Mouse (Mus musculus) WW6 (cell line): ENCODE measurements around the gene Crim1.

ENCODE experiments used
- DNase-seq: peaks from one replicate; pipeline ENCODE4 v3.0.0-alpha.2; 2013; ENCODE audit warnings: low read depth, low spot score

Crim1 gene

DNA sequence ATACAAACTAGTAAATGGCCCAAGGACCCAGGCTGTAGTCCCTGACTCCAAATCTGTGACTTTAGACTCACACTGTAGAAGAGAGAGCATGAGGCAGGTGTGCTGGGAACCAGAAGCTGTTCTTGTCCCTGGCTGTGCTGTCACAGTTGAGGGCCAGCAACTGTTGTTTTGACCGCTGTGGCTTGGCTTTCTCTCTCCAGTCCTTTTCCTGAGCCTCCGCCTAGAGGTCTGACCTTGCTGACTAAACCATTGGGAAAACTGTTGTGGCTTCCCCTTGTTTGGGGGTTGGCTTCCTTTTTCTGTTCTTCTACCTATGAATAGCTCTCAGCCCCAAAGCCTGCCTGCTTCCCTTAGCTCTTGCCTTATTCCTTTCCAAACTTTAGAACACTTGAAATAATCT lies 126.3 kb downstream of the Crim1 start:
- DNase-seq: no peak

DNA sequence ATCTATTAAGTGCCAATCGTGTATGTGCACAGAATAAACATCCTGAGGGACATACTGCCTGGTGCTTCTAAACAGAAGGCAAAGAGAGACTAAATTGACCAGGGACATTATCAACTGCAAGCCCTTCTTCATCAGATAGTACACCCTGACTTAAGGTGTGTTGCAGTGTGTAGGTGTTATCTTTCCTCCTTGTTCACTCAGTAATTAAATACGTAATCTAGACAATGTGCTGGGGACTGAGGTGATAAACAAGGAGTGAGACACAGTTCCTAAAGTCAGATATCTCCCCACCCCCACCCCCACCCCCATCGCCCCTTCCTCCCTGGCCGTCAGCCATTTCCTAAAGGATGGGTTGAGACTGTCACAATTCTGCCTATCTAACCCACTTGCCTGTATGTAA lies 127.1 kb downstream of the Crim1 start:
- DNase-seq: no peak

DNA sequence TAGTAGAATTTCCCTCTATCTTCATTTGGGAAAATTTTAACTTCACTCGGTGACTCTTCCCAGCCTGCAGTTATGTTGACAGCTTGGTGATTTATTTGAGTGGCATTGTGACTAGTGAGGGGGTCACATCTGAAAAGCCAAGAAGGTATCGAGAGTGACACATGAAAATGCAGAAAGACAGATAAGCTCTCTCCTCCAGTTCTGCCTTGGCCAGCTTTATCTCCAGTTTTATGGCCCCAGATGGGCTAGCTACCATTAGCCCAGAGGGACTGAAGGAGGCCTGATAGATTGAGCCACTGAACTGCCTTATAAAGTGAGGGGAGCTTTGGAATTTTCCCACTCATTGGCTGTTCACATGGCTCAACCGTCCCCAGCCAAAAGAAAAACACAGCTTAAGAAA lies 128.2 kb downstream of the Crim1 start:
- DNase-seq: no peak

DNA sequence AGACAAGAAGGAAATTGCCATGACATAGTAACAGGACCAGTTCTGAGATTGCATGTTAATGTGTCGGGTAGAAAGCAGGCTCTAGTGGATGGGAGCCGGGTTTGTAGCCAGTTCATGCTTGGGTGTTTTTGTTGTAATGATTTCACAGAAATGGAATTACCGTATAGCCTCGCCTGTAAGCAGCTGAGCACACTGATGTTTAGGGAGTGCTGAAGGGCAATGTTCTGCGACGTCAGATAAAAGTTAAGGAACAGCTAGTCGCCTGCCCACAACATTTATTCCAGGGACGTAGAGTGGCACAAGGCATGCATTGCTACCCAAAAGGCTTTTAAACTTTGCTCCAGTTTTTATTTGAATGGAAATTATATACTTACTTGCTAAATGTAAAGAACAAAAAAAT lies 131.4 kb downstream of the Crim1 start:
- no peak for DNase-seq

DNA sequence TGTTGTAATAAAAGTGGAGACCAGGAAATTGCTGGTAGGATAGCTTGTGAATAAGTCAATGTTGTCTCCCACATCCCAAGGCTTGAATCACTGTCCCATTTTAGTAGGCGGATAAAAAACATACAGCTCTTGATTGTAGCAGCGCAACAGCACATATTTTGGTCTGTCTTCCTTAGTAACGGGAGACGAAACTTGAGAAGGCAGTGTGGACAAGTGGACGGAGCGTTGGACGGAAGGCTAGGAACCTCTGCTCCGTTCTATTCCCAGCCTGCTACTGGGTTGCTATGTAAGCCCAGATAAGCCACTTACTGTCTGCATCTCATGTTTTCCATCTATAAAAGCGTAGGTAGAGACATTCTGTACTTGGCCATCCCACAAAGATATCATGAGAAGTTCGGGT lies 133.2 kb downstream of the Crim1 start:
- no peak for DNase-seq

DNA sequence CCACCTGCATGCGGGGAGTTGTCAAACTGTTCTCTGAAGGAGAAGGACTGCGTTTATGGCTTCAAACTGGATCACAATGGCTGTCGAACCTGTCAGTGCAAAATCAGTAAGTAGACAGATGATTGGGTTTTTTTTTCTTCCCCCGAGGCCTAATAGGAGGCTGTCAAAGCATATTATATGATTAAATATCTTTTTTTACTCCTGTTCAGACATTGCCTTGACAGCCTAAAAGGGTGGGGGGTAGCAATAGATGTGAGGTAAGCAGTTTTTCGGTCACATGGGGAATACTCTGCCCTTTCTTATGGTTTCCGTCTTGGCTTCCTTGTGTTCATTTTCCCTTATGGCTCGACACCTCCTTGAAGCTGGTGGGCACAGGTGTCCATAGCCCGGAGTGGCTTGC lies 135.2 kb downstream of the Crim1 start:
- no peak for DNase-seq

DNA sequence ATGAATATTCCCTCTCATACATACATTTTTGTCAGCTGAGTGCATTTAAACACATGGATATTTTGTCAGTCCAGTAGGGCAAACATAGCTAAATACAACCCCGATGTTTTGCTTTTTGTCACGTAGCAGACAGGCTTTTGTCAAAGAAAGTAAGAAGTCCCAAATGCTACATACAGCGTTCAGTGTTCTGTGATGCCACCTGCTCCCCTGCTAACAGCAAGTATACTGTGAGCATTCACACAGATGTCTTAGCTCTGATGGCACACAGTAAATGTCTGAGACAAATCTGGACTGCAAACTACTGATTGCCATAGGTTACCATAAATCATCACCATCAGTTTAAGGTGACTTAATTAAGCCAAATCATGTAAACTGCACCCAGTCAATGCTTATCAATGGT lies 143.6 kb downstream of the Crim1 start:
- DNase-seq: no peak

DNA sequence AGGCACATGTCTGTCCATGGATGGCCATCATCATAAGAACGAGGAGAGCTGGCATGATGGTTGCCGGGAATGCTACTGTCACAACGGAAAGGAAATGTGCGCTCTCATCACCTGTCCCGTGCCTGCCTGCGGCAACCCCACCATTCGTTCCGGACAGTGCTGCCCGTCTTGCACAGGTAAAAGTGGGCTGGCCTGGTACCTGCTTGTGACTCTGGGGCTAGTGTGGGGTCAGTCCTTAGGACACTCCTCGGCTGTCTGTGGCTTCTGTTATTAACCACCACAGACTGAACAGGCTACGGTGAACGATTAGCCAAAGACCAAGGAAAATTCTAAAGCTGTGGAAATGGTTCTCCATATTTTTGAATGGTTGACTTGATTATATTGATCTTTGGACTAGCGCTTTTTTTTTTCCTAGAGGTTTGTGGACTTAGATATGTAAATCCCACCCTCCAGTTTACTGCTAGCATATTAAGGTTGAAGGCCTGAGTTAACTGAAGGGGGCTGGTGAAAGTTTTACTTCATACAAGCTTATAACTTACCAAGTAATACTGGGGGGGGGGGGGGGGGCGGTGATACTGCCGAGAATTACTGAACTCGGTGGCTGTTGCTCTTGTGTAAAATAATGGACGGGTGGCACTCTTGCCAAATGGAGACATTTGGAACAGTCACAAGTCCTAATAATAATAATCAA lies 147.2 kb downstream of the Crim1 start:
- DNase-seq: no peak

DNA sequence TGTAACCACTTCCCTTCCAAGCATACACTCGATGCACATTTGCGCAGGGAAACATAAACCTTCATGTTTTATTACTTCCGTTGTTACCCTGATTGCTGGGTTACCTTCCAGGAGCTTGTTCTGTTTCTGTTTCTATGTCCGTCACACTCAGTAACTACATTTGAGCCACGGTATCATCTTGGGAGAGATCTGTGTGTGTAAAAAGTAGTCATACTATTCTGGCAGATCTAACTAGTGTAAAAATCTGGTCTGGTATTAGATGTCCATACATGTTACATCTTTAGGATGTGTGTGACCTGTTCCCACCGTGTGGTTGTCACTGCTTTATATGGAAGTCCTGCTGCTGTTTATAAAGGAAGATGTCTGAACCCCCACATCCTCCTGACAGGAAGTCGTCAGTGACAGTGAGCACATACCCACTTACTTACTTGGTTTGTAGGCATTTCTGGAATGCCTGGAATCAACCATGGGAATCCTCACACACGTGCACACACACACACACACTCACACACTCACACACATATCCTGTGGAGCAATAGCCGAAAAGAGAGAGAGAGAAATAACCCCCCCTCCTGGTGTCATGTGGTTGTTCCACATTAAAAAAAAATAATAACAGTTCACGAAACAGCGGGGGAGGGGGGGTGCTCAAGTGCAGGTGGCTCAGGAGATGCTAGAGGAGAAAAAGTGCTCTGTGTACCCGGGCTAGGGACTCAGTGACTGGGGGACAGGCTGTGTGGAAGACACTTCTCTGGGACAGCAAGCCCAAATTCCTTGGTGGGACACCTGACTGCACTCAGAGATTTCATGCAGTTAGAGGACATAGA lies 151.8 kb downstream of the Crim1 start:
- DNase-seq: no peak

DNA sequence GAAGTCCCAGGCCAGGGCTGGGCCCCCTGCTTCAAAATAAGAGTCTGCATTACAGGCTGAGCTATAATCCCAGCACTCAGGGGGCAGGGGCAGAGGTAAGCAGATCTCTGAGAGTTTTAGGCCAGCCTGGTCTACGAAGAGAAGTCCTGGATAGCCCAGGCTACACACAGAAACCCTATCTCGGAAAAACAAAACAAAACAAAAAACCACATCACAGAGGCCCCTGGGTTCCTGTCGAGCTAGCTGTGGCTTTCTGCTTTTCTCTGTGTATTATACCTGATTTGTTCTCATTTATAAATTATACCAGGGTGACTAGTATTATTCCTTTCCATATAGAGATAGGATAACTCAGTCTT lies 152.4 kb downstream of the Crim1 start:
- no peak for DNase-seq

DNA sequence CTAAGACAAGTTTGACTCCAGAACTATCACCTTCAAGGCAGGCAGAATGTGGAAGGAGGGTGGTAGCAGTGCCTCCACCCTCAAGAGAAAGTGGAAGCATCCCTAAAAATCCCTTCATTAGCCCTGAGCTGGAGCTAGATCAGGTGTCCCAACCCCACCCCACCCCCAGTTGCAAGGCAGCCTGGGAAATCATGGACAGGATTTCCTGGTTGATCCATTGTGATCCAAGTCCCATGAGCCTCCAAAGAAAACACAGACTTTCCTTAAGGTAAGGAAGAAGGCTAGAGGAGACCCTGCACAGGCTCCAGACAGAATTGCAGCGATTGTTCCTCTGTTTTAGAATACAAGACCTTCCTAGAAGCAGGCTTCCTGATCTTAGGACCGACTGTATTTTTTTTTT lies 154.4 kb downstream of the Crim1 start:
- no peak for DNase-seq

DNA sequence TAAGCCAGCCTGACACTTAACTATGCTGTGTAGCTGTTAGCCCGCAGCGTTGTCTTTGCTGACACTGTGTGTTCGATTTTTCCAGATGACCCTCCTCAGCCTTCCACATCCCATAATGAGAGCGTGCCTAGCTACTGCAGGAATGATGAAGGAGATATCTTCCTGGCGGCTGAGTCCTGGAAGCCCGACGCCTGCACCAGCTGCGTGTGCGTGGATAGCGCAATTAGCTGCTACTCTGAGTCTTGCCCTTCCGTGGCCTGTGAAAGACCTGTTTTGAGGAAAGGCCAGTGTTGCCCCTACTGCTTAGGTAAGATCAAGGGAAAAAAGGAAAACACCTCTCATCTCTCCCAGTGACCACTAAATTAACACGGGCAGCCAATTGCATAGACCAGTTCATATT lies 154.8 kb downstream of the Crim1 start:
- DNase-seq: no peak

DNA sequence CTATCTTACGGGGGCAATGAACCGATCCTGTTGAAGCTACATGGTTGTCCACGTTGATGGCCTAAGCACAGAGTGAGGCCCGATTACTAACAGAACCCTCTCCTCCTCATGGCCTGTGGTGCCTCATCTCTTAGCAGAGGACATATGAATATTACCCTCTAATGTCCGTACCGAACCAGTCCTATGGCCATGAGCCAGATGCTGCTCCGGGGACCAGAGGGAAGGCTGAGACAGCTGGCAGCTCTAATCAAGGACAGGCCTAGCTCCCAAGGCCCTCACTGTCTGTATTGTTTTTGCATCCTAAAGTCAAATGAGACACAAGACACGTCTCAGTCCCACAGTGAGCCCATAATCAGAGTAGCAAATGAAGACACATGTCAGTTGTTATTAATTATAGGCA lies 155.6 kb downstream of the Crim1 start:
- no peak for DNase-seq

DNA sequence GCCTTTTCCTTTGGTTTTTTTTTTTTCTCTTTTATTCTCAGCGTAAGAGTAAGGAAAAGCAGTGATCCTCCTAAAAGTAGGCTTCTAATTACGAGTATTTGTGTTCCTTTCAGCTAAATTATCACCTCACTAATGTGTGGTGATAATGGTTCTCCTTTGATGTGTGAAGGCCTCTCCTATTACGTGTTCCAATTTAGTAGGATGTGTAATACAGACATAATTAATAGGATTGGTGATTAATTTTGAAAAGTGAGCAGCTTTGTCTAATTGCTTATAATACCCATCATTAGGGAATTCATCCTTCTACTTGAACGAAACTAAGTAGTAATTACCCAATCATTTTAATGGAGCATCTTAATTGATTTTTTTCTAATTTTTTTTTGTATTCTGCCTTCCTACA lies 157.7 kb downstream of the Crim1 start:
- no peak for DNase-seq

DNA sequence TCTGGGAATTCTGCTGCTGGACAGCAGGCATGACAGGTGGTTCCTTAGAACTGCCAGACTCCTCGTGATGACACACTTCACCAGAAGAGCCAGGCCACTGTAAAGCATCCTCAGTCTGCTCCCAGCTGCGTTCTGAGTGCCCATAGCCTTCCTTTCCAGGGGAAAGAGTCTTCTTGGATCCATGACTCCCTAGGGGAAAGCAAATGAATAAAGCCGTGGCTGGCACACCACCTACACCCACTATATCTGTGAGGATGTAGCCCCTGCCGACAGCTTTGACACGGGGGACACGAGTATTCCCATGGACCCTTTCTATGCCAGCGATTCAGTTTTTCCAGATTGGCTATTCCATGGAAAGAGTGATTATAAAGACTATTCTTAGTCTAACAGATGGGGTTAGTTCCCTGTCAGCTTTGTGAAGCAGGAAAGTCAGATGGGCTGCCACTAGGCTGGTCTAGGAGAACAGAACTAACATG lies 158.2 kb downstream of the Crim1 start:
- no peak for DNase-seq

DNA sequence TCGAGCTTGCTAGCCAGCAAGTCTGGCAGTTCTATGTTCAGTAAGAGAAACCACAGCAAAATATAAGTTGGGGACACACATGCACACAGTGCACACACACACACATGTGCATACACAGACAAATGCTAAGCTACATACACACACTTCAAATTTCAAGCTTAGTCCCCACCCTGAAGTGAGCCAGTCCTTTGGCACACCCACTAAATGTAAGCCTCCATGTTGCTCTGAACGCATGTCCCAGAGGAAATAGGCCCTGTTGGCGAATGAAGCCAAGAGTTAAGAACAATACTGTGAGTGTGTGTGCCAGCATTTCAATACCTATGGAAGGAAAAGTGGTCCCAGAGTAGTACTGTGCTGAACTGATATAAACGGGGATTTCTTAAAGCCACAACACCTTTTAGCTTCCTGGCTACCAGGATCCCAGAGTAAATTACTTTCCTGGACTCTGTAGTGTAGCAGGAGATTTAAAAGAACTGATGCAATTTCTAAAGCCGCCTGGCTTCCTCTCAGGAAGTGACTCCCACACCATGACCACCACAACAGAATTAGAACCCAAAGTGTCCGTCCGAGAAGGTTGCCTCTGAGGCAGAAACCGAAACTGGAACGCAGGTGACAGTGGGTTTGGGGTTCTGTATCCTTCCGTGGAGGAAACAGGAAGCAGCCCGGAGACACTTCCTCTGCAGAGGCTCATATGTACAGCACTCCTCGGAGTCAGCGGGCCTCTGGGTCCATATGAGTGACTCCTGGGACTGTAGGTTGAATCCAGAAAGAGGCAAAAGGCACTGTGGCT lies 162.1 kb downstream of the Crim1 start:
- no peak for DNase-seq

DNA sequence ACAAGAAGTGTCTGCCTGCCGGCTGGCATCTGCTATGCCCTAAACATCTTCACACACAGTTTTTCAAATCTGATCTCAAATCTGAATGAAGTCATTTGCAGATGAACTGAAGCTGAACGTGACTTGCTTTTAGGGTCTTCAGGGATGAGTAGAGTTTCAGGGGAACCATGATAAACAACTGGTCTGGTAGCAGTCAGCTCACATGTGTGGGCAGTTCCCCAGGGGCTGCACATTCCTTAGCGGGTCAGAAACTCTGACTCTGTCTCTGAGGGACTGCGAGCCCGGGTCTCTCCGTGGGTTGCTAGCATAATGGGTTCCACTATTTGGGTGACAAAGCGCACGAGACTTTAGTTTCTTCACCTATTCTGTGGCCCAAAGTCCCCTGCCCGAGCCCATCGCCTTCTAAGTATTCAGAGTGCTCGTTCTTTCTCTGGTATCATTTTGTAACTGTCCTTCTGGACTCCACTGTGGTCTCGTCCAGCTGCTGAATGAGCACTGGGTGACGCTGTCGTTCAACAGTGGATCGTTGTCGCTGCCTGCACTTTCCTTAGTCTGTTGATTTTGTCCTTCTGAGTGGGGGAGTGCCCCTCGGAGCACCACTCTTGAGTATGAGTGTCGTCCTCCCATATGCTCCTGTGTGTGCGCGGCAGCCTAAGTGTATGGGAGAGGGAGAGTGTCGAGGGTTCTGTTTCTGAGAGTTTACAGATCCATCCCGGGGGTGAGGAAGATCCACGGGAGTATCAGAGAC lies 164.7 kb downstream of the Crim1 start:
- DNase-seq: no peak

DNA sequence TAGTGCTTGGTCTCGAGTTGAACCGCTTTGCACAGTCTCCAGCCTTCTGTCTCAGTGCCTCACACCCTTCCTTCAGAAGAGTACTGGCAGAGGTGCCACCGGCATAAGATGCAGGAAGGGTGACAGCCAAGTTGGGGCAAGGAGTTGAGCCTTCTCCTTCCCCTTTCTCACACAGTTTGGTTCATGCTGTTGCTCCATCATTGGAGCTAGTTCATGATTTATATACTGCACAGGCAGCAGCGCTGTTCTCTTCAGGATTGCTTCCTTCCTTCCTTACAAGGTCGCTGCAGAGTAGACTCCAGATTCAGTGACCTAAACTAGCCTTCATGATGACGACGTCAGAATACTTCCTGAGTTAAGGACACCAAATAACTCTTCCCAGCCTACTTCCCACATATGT lies 166.0 kb downstream of the Crim1 start:
- no peak for DNase-seq

DNA sequence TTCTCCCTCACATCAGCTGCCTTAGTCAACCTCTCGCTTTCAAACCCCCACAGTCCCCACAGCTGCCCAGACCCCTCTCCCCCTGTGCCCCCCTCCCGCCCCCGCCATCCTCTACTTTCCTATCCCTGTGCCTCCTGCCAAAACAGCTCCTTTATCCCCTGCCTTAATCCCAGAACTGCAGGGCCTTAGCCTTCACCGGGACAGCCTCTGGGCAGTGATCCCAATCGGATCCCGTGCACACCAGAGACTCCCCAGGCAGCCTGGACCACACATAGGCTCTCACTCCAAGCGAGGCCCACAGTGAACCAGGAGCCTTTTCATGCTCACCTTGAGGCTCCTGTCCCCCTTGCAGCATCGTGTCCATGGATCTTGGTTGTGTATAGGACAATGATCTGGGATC lies 168.4 kb downstream of the Crim1 start:
- DNase-seq: no peak

DNA sequence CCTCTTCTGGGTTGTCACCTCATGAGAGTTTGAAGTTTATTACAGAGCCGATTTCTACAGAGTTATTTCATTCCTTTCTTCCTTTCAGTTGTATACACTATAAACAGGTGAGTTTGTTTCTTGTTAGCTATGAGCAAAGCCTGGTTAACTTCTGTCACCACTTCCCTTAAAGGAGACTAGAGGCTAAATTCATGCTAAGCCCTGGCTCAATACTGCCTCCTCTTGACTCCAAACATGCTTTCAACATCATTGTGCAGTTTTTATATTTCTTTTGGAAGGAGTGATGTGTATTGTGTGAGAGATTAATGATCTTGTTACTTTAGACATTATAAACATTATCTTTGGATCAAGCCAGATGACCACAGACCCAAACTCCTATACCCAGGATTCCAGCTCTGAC lies 170.4 kb downstream of the Crim1 start:
- no peak for DNase-seq

DNA sequence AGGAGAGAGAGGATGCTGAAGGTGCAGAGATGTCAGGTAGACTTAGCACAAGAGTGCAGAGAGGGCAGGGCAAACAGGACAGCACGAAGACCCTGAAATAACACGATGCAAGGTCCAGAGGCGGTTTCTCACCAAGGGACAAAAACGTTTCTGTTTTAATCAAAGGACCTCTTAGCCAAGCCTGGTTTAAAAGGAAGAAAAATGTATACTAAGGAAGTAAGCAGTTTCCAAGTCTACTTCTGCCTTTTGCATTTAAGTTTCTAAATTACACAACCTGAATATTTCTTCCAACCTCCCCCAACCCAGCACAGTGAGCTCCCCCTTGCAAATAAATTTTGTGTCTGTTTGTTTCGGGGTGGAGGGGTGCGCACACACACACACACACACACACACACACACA lies 173.1 kb downstream of the Crim1 start:
- DNase-seq: no peak

DNA sequence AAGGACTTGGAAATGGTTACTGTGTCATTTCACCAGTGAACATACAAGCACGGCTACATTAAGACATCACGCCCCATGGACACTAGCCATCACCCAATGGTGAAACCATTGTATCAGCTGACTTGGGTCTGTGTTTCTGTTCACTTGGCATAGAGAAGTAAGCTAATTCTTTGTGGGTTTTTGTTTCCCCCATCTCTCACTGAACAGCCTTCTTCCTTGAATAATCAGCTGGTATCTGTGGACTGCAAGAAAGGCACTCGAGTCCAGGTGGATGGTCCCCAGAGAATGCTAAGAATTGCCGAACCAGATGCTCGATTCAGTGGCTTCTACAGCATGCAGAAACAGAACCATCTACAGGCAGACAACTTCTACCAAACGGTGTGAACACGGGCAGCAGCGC lies 173.8 kb downstream of the Crim1 start:
- DNase-seq: no peak
